Mouse (Mus musculus) liver, postnatal 0 days (tissue): Measurements from ENCODE around the gene Ntrk2.

Experiments
- CTCF ChIP-seq: sonication (generic); IDR thresholded peaks from 2 replicates; pipeline ENCODE4 v1.5.1; 2016; ENCODE audit warnings: antibody characterized with exemption, low read depth
- EP300 ChIP-seq: IDR thresholded peaks from 2 replicates; pipeline ENCODE4 v1.6.1; 2016; ENCODE audit warnings: antibody characterized with exemption, low read depth, mild to moderate bottlenecking

- no peak for TF ChIP-seq CTCF
- no peak for TF ChIP-seq EP300
Observed at GRCm38 (mm10) chr13:59028546-59028945, 222.2 kb downstream of the Ntrk2 start.
